Comparison of ENCODE assay signal across 26 mouse cellular contexts in the genomic region with DNA sequence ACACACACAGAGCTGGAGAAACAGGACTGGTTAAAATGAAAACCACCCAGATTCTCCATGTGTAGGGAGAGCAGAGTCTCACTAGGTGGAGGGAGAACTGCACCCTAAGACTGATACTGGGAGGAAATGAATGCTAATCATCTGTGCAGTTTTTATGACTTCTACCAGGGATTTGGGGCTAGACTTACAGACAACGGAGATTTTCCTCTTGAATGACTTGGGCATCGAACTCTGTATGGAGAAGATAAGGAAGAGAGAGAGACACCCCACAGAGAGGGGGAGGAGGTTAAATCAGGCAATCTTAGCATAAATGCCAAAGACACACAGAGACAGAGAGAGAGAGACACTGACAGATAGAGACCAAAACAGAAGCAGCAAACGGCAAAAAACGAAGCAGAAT. TPM values are rescaled to one million over a fixed set of nuclear protein-coding genes. Genes with fewer than 3 reads are reported as not detected.
"Had no signal": no experiment of that assay in that cellular context is flagged by ENCODE, and none has a peak within 500 bp of the region (broad histone marks: within the 10 kb centered on the region; RNA-seq: fewer than 3 reads in every experiment).

No protein-coding gene starts in this region.

- H3K9ac ChIP-seq: neural tube, embryonic 12.5 days; neural tube, embryonic 15.5 days; stomach, embryonic 15.5 days had no signal

- H3K27ac ChIP-seq: neural tube, embryonic 12.5 days; neural tube, embryonic 13.5 days; neural tube, embryonic 15.5 days; stomach, embryonic 15.5 days; stomach, postnatal 0 days had no signal

- H3K9me3 ChIP-seq: neural tube, embryonic 12.5 days; neural tube, embryonic 13.5 days; neural tube, embryonic 15.5 days; stomach, embryonic 15.5 days had no signal

- DNase-seq: retina, postnatal 1 day; right cerebral cortex, adult 18-20 months; right cerebral cortex, postnatal 14 days; right cerebral cortex, postnatal 25 days; right cerebral cortex, postnatal 4 days; spleen, adult 18-20 months; thymus, adult 18-20 months; thymus, adult 2 months; thymus, postnatal 14 days; thymus, postnatal 25 days; thymus, postnatal 36 days; thymus, postnatal 4 days had no signal

- H3K4me3 ChIP-seq: neural tube, embryonic 12.5 days; neural tube, embryonic 13.5 days; neural tube, embryonic 15.5 days; stomach, embryonic 15.5 days had no signal

- H3K27me3 ChIP-seq: neural tube, embryonic 12.5 days; neural tube, embryonic 13.5 days; neural tube, embryonic 15.5 days; stomach, embryonic 15.5 days had no signal

- H3K4me2 ChIP-seq: neural tube, embryonic 15.5 days; stomach, embryonic 15.5 days had no signal

RNA-seq across cellular contexts. Expression of gene Gm17606, which starts 7.1 kb away (rescaled TPM):
- total RNA-seq: neutrophil, adult 5-6 weeks had no signal
- polyA plus RNA-seq: neural tube, embryonic 12.5 days; neural tube, embryonic 13.5 days; neural tube, embryonic 14.5 days; neural tube, embryonic 15.5 days; small intestine, adult 2 months; spleen, adult 2 months; stomach, embryonic 14.5 days; stomach, embryonic 15.5 days; stomach, embryonic 16.5 days; stomach, postnatal 0 days; testis, adult 2 months; thymus, adult 2 months; thymus, postnatal 0 days; urinary bladder, adult 2 months had no signal

RNA-seq across cellular contexts. Expression of gene Psmb11, which starts 26.7 kb away (rescaled TPM):
- polyA plus RNA-seq: neural tube, embryonic 12.5 days; small intestine, adult 2 months; spleen, adult 2 months; stomach, embryonic 16.5 days; stomach, postnatal 0 days; urinary bladder, adult 2 months had no signal
